Mouse (Mus musculus) cerebellum, adult 11-12 months (tissue): ENCODE data around the gene Mog.
"Not testable (repeated sequence)": the region's sequence is repeated elsewhere in the genome, so short reads cannot be mapped to it uniquely, and the experiment has no call there.

Experiments used
- DNase-seq: peaks from one replicate; pipeline ENCODE4 v3.0.0; 2022

Mog gene

DNA sequence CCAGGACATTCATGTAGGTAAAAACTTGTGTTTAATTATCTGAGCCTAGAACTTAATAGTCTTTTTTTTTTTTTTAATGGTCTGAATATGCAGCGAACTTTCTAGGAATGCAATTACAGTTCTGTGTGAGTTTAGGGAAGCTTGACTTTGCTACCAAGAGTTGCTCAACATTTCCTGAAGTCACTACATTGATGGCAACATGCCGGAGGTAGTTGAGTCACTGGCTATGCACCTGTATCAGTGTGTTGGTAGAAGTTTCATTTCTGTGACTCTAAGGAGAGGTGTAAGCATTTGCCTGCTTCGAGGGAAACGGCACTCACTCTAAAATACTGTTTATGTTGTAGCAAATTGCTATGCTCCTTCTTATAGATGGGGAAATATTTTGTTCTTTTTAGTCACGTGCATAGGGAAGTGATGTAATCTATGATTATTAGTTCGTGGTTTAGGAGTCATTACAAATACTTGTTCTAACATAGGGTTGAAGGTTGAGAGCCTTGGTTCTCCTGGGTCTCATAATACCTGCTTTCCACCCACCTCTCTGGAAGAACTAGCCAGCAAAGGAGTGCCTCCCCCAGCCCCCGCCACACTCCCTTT, 21.6 kb upstream of the Mog start:
- DNase-seq = no peak

DNA sequence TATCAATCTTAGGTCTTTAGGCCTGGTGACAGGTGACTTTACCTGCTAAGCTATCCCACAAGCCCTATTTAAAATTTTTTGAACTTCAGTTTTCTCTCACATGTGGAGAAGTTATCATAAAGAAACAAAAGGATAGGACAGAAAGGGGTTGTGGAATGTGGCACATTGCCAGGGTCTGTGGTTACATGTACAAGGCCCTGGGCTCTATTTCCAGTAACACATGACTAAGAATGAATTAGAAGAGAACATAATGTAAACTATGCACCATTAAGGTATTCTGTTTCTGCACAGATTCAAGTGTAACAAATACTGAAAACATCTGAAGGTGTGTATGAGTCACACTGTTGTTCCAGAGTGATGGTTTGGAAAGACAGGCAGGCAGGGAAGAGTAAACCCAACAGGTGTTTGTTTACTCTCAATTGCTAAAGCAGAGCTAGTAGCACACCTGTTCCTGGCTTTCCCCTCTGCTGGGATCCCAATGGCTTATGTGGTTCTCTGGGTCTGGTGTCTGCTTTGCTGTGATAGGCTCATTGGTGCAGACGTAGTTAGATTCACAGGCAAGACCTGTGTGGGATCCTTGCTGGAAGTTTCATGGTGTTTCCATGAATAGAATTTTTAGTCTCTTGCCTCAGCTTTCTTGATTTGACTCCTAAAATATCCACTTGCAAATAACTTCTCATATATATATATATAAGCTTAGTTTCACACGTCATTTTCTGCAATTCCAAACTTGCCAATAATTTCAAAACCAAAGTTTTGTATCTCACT, 16.1 kb upstream of the Mog start:
- no peak for DNase-seq

DNA sequence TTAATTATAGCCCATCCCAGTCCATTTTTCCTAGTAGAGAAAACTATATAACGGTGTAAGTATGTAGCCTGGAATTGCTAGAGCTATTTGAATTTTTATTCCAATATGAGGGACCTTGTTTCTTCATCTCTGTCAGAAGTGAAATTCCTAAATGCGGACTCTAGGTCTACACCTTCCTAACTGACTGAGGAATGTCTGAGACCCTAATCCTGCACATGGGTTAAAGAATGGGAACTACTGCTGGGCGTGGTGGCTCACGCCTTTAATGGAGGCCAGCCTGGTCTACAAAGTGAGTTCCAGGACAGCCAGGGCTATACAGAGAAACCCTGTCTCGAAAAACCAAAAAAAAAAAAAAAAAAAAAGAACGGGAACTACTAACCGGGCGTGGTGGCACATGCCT, 6.0 kb upstream of the Mog start:
- DNase-seq = peak; percentile 14

DNA sequence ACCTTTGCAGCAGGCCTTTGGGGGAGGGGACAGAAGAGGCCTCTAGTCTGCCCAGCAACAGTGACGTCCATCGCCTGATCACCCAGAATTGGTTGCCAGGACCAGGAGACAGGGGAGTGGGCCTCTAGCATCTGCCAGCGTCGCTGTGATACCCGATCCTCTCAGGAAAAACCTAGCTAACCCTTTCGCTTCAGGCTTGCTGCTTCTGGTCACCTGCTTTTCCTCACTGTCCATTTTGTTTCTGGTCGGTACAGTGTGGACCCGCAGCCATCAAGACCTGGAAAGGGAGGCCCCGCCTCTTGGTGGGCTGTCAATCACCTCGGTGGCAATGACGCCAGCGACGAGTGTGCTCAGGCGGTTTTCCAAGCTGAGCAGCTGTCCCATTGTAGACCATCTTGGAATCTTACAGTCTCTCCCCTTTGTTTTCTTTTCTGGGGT, 5.5 kb upstream of the Mog start:
- peak; percentile 95 for DNase-seq

DNA sequence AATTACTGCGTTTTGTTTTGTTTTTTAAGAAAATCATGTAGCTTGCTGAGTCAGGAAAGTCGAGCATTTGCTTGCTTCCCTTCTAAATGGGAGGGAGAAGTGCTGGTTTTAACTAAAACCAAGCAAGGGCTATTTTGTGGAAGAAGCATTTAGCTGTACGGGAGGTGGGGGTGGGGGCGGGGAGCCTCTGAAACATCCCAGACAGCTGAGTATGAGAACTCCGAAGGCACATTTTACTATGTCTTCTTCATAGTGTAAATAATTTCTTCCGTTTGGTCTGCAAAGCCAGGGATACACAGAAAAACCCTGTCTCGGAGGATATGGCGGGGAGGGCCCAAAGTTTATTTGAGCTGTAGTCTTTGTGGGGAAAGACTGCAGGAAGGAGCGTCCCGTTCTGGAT, 5.0 kb upstream of the Mog start:
- no peak for DNase-seq

DNA sequence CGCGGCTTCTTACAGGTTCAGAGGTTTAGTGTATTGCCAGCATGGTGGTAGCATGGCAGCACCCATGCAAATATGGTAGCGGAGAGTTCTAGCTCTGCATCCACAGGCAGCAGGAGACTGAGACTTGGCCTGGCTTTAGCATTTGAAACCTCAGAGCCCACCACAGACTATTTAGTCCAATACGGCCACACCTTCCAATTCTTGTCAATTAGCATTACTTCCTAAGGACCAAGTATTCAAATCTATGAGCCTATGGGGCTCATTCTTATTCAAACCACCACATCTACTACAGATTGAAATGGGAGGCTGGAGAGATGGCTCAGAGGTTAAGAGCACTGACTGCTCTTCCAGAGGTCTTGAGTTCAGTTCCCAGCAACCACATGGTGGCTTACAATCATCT, 4.3 kb upstream of the Mog start:
- DNase-seq = peak; percentile 14

DNA sequence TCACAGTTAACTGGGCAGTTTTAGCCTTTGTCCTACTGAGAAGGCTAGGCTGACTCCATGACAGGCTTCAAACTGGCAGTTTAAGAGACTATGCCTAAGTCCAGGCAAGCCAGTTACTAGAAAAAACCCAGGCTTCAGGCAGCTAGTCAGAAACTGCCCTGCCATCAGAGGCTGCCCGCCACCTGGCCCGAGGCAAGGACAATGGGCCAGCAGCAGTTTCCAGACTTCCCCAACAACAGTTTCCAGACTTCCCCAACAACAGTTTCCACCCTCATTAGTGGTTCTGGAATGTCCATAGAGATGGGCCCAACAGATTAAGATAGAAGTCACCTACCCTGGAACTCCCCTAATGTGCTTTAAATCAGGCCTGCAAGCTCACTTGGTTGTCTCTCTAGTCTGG, 3.2 kb upstream of the Mog start:
- DNase-seq = no peak

DNA sequence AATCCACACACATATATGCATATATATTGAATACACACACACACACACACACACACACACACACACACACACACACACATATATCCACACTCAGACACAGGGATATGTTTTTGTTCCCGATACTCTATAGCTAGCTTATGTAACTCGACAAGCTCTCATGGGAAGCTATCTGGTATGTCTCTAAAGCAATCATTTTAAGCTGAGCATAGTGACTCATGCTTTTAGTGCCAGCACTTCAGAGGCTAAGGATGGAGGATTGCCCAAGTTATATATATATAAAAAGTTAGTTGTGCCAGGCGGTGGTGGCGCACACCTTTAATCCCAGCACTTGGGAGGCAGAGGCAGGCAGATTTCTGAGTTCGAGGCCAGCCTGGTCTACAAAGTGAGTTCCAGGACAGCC, 4.0 kb downstream of the Mog start:
- not testable (repeated sequence) for DNase-seq

DNA sequence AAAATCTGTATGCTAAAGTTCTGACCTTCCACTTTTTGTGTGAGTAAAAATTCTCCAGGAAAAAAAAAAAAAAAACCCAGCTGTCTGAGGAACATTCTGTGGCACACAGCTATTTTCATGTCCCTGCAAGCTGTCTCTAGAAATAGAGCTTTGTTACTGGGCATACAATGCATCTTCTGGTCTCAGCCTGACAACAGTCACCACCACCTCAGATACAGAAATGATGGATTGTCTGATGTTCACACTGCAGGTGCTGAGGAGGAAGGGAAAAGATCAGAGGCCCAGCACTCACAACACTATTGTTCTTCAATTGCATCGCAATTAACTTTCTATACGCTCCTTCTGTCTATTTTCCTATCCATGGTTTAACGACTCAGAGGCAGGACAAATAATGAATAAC, 4.9 kb downstream of the Mog start:
- DNase-seq = no peak

DNA sequence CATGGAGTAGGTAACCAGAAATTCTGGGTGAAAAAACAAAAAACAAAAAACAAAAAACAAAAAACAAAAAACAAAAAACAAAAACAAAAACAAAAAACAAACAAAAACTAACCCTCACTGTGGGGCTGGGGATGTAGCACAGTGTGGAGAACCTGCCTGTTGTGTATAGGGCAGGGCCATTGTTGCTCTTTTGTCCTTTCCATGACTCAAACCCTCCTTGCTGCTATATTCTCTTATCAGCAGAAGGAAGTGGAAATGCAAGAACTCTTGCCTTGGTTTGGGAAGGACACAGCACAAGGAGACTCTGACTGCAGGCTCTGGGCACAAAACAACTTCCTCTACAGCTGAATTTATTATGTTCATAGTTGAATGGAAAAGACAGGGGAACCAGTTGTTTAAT, 6.9 kb downstream of the Mog start:
- no peak for DNase-seq

DNA sequence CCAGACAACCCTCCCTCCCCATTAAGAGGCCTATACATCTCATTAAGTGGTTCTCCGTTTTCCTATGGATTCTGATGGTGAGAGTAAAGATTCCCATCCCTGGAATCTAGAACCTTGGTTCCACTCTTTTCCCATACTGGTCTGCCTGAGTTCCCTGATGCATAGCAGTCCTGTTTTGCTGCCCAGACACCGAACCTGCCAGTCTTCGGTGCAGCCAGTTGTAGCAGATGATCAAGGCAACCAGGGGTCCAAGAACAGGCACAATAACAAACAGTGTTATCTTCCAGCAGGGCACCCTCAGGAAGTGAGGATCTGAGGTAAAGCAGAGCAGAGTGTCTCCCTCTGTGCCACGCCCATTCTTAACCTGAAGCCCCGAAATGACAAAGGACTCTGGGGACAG, 11.1 kb downstream of the Mog start:
- DNase-seq = no peak

DNA sequence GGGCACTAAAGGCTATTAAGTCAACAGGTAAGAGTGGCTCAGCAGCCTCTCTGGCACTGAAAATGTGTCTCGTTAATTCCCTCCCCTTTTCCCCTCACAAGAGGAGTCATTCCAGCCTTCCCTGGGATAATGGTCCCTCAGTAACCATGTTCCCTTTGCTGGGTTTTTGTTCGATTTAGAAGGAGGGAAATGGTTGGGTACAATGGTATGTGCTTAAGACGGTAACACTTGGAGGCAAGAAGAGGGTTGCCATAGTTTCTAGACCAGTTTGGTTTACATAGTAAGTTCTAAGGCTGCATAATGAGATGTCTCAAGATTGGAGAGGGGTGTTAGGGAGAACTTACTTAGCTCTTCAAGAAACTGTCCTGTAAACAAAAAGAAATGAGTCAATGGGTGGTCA, 11.5 kb downstream of the Mog start:
- DNase-seq = no peak

DNA sequence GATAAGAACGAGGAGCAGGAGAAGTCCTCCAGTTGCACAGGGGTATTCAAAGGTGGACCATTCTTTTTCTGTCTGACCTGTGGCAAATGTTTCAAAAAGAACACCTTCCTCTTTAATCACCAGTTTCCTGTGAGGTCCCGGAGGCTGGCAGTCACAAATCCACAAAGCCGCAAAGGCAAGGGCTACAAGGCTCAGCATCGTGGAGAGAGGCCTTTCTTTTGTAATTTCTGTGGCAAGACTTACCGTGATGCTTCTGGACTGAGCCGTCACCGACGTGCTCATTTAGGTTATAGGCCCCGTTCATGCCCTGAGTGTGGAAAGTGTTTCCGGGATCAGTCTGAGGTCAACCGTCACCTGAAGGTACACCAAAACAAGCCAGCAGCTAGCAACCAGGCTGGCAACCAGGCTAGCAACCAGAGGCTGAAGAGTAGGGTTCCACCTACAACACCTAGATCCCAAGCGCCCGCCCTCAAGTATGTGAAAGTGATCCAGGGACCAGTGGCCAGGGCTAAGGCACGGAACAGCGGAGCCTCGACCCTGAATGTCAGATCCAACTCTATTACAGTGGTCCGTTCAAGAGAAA, 13.6 kb downstream of the Mog start:
- no peak for DNase-seq

DNA sequence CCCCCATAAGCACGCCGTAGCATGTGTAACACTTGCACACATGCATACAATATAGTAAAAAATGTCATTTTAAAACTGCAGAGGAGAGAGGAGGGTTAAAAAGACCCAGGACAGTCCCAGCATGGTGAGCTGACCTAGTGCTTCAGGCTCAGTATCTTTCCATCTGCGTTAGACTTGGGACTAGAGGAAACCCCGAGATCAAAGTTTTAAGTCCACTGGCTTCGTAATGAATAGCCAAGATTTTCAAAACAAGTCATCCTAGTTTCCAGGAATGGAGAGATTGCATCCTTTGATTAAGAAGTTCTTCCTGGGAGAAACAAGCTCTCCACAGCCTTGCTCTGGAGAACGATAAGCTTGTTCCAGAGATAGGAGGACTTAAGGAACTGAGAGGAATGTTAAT, 15.0 kb downstream of the Mog start:
- DNase-seq = no peak

DNA sequence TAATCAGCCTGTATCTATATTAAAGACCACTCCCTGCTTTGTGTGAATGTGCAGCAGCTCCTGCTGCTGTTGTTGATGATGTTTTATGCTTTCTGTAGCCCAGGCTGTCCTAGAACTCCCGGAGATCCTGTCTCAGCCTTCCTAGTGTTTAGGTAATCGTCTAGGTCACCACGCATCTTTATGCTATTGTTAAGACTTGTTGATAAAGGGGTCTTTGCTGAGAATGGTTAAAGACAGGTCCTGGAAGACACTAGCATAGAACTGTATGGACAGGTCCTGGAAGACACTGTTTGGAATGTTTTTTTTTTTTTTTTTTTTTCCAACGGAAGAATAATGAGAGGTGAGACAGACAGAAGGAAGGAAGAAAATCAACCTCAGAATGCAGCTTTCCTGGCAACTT, 19.8 kb downstream of the Mog start:
- DNase-seq = no peak

DNA sequence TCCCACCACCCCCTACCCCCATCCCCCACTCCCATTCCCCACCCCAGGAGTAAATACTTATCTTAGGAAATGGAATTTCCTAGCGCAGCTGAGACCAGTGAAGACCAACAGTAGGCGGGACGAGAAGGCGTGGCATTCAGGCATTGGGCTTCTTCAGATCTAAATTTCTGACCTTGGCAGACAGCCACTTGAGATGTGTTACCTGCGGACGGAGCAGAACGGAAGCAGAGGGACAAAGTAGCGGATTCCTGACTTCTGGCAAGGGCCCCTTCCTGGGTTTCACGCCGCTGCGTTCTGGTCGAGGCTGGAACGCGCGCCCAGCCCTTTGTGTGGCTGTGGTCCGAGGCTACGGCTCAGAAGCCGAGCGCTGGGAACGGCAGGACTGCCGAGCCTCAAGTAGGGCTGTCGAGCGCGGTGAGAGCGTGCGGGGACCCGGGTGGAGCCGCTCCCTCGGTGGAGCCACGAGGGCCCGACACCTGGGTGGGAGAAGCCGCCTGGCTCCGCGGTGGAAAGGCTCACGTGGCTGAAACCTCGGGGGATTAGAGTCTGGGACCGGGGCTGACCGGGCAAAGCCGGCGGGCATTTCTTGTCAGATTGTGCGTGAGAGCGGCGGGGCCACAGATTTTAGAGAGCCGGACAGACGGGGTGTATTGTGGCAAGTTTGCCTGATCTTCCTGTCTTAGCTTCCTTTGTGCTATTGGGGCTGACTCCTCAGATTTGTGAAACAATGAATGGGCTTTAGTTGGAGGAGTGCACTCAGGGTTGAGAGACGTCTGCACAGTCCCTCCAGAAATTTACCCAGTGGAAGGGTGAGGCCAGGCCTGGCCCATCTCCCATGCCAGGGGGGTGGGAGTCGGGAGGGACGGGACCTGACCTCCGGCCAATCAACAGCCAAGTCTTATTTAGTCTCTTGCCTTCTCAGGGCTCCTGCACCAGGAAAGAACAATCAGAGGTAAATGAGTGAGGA, 20.6 kb downstream of the Mog start:
- DNase-seq = peak; percentile 18

DNA sequence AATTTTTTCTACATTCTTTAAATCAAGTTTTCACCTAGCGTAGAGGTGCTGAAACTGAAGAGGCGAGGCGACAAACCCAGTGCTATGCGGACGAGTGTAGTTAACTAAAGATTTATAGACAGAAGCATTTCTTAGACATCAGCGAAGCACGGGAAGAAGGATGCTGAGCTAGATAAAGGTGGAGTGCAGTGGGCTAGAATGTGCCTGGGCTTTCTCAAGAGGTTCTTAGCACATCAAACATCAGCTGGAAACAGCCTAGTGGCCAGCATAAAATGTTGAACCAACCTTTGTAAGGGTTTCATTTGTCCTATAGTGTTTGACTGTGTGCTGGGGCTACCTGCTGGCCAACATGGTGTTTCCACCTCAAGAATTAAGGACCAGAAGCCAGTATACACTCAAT, 22.3 kb downstream of the Mog start, which contains the start of gene Zfp57:
TSS of gene Zfp57 (plus strand) at position 301 of the 400 bp plus-strand sequence.
- DNase-seq = no peak

DNA sequence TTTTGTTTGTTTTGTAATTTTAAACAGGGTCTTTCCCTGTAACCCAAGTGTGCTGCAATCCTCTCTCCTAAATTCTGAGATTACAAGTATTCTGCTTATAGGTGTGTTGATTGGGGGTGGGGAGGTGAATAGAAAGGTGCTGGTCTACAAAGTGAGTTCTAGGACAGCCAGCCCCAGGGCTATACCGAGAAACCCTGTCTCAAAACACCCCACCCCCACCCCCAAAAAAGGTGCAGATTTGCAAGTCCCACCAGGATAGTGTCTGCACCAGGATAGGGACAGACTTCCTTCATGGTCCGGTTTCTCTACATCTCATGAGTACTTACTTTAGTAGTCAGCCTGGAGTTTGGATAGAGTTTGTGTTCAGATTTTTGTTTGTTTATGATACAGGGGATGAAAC, 24.7 kb downstream of the Mog start:
- DNase-seq = no peak

DNA sequence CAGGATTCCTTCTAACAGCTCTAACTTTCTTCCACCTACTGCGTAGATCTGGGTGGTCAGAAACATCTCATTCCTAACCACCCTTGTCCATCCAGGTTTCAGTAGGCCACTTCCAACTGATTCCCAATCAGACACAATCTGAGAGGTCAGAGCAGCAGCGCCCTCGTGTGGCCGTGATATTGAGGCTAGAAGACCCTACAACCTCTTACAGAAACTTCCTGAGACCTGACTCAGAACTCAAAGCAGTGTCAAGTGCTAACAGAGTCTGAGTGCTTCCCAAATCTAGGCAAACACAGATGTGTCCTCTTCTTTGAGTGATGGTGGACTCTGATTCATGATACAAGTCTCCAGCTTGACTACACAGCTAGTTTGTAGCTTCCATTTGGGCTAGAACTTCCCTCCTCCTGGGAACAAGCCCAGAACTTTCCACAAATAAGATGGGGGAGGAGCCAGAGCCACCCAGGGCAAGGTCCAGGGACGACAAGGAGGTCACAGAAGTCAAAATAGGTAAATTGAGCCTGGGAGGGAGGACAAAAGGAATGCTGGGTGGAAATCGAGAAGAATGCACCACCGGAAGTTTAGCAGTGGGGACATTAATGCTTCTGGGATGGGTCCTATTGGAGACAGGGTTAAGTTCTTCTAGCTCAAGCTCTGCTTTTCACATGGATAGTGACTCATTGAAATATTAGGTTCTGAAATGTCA, 26.0 kb downstream of the Mog start:
- DNase-seq = peak; percentile 56

DNA sequence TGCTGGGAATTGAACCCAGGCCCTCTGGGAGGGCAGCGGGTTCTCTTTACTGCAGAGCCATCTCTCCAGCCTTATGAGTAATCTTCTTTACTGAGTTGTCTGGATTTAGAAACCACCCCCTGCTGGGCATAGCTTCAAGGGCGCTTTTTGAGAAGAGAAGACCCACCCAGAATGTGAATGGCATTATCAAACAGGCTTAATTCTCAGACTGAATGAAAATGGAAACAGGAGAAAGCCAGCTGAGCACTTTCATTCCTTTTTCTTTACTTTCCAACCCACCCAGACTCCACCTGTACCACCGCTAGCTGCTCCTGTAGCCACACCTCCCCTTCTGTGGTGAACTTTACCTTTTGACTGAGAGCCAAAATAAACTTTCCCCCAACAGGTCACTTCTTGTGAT, 27.8 kb downstream of the Mog start:
- DNase-seq = no peak

DNA sequence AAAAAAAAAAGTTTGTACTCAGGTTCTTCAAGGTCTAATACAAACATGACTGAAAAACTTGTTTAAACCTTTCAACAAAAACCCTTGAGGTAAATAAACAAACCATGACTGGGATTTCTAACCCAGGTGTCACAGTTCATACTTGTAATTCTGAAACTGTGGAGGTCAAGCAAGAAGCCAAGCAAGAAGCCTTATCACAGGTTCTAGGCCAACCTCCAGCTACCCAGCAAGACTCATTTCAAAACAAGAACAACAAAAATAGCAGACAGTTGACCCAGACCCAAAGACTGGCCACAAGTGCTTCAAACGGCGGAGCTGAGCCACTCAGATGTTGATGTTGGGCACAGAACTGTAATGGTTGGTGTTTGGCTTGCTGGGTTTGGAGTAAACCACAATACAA, 28.7 kb downstream of the Mog start:
- DNase-seq = no peak

DNA sequence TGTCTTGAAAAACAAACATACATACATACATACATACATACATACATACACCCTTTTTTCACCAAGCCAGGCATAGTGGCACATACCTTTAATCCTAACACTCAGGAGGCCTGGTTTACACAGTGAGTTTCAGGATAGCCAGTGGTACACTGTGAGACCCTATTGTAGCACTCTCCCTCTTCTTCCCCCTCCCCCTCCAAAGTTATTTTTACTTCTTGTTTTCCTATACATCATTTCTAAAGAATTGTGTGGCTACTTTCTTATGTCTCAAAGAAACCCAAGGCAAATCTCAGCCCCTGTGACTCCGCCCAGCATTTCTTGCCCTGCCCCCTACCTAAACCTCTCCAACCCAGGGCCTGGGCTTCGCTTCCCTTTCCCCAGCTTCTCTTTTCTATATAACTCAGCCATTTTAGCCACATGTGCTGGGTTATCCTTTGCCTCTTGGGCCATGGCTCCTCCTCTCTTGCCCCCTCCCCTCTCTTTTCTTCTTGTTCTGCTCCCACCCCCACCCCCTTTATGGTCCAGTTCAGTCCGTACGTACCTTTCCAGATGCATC, 29.4 kb downstream of the Mog start:
- DNase-seq = no peak
